Mouse (Mus musculus): ENCODE results near the gene Rxfp3. TPM values are rescaled to one million over a fixed set of nuclear protein-coding genes. Genes with fewer than 3 reads are reported as not detected.
"Not testable (repeated sequence)": the region's sequence is repeated elsewhere in the genome, so short reads cannot be mapped to it uniquely, and the experiment has no call there.

Gene Rxfp3
- total RNA-seq, 2 experiments from 2014 or later, result 3.1 TPM

DNA sequence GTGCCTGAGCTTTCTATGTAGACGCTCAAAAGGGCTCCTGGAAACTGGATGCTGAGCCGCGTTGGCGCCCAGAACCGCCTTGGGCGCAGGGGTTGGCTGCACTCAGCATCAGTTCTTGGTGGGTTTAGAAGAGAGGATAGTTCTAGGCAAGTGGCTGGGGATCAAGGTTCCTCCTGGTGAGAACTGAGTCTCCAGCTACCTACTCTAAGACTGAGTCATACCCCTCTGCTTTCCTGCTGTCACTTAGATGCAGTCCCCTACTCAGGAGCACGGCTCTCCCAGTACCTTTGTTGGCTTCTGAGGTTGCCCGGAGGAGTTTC lies 455 bp downstream of the Rxfp3 start:
- intact Hi-C loops (cut with DNase I), result loop anchor here (1.0 kb wide), 1 partner anchor 343 kb away; no protein-coding TSS in a partner anchor

DNA sequence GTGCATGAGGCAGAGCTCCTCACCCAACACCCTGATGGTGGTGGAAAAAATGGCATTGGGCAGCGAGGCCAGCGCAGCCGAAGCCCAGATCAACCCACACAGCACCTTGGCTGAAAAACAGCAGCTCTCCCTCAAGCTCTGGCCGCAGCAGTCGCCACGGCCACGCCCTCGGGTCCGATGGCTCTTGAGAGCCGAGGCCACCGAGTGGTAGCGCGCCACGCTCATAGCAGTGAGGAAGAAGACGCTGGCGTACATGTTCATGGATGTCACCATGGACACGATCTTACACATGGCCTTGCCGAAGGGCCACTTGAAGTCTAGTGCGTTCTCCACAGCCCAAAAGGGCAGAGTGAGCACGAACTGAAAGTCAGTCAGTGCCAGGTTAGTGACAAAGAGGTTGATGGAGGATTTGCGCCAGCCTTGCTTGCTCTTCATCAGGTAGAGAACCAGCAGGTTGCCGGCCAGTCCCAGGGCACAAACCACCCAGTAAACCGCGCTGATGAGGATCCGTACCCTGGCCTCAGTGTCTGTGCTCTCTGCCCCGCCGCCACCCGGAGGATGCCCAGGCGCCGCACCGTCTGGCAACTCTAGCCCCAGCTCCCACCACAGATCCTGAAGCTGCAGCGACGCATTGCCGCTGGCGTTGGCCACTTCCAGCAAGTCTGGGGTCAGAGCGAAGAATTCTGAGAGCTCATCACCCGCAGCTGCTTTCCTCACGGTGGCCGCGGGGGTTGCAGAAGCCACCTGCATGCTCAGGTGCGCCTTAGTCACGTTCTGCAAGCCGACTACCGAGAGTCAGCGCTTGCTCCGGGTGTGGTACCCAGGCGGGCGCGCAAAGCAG lies 1.0 kb downstream of the Rxfp3 start:
- intact Hi-C loops (cut with DNase I), result loop anchor here (1.0 kb wide), 1 partner anchor 344 kb away; no protein-coding TSS in a partner anchor
- peak in 1 of 2 experiments; percentile 8 for DNase-seq (ENCODE audit: low spot score in 2 of 2)

More for the DNA sequence above, 455 bp downstream of the Rxfp3 start:
- peak; percentile 19 to 30 for DNase-seq (ENCODE audit: low spot score in 2 of 2)

DNA sequence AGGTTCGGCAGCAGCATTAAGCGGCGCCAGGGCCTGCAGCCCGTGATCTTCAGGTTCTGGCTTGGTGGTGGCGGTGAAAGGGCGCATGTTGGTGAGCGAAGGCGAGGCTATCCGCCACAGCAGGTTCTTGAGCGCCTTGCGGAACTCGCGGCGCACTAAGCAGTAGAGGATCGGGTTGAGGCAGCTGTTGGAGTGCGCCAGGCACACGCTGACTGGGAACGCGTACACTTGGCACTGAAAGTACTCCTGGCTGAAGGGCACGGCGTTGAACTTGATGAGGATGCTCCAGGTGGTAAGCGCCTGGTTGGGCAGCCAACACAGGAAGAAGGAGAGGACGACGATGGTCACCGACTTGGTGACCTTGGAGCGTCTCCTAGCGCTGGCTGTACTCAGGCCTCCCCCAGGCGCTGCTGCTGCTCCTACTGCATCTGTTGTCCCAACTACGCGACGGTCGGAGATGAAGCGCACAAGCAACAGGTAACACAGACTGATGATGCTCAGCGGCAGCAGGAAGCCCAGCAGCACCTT lies 1.8 kb downstream of the Rxfp3 start:
- intact Hi-C loops (cut with DNase I), result no loop called here
- peak; percentile 11 to 18 for DNase-seq (ENCODE audit: low spot score in 2 of 2)

DNA sequence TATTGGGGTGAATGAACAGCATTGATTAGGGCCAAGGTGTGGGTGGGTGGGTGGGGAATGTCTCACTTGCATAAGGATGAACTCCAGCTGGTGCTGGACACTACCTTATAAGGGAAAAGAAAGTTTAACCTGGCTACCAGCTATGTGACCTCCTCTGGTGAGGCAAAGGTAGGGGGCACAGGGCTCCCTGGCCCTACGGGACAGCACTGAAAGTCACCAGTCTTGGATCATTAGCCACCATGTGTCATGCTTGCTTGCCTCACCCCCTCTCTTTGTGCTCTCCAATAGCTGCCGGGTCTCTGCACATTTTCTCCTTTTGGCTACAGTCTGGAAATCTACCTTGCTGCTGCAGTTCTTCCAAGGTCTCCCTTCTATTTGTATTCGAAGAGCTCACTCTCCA lies 7.6 kb downstream of the Rxfp3 start:
- intact Hi-C loops (cut with DNase I), result no loop called here
- no peak for DNase-seq (ENCODE audit: low spot score in 2 of 2)

DNA sequence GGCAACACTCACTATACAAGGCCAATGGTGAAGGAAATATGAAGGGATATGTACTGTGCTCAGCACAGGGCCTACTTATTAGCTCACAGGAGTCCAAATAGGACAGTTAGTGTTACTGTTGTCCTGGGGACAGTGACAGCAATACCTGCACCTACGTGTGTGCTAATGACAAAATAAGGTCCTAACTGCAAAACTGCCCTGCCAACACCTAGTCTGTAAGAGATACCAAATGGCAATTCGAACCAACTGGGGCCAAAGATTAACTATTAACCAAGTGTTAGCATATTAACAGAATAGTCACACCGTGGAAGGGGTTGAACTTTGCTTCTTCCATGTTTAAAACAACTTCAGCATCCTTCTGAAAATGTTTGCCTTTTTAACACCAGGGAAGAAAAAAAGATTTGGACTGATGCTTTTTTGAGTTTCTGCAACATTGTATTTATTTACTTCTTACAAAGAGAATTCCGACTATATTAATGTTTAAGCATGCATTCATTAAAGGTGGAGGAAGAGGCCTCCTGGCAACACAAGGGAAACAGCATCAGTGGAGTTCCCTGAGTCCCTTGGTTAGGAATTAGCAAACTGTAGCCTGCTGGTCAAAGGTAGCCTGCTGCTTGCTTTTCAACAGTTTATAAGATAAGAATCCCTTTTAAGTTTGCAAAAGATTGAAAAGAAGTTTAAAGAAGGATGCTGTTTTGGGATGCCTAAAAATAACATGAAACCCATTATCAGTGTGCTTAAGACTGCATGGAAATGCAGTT lies 10.8 kb downstream of the Rxfp3 start:
- DNase-seq (ENCODE audit: low spot score in 2 of 2), result no peak
- intact Hi-C loops (cut with DNase I), result no loop called here

DNA sequence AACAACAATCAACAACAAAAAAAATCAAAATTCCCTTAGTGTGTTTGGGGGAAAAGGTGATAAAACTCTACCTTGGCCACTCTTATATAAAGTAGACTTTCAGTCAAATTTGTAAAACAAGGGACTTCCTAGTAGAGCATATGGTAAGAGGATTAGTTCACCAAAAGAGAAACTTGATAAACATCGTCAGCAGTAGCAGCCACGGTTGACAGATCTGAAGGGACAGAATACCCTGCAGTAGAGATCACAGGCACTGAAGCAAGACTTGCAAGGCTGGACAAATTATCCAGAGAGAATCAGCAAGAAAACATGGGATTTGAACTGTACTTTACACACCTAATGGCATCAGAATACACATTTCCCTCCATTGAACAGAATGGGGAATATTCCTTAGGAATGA lies 22.9 kb downstream of the Rxfp3 start:
- intact Hi-C loops (cut with DNase I), result no loop called here
- no peak for DNase-seq (ENCODE audit: low spot score in 2 of 2)

DNA sequence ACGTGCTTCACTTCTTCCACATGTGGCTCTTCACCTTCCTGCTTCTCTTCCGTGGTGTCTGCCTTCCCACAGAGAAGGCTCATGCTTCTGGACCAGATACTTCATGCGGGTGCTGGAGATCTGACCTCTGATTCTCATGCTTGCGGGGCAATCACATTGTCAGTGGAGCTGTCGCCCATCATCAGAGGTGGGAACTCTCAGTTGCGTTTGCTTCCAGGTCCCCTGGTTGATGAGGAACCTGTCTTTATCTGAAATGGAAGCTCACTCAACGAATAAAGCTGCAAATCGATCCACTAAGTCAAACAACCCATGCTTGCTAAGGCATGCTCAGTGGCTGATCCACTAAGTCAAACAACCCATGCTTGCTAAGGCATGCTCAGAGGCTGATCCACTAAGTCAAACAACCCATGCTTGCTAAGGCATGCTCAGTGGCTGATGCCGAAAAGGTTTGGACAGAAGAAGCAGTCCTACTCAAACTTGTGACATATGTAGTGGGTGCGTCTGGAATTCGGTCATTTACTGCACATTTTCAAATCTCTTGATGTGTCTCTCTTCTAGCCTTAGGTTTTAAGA lies 26.7 kb downstream of the Rxfp3 start:
- intact Hi-C loops (cut with DNase I), result no loop called here
- DNase-seq (ENCODE audit: low spot score in 2 of 2), result no peak

DNA sequence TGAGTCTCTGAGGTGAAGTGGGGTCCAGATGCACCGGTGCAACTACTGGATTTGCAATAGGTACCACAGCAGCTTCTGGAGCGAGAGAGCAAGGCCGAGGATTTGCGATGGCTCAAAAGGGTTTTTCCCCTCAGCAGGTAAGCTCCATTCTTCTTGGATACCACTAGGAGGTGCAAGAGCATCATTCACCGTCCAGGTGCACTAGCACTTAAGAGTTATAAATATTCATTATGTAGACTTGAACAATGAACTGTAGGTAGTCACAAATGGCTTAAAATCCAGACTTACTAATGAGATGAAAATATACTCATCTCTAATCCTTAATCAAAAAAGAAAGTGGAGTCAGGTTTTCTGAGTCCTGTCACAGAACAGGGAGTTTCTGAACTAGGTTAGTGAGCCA lies 29.0 kb downstream of the Rxfp3 start:
- peak in 1 of 2 experiments; percentile 24 for DNase-seq (ENCODE audit: low spot score in 2 of 2)
- intact Hi-C loops (cut with DNase I), result loop anchor here (10.0 kb wide), 1 partner anchor 1596 kb away; no protein-coding TSS in a partner anchor

DNA sequence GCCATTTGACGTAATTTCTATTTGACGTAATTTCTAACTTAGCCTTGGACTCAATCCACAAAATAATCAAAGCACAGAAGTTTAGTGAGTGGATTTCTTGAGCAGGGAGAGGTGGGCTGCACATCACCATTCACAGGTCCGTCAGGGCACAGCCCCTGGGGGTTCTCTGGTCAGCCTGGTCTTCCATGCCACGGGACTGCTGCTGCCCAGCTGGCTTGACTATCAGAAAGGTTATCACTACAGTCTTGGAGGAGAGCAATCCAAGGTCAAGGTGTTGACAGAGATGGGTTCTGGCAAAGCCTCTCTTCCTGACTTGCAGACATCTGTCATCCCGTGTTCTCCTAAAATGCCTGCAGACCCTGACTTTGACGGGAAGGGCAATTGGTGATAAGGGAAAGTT lies 33.1 kb downstream of the Rxfp3 start:
- no peak for DNase-seq (ENCODE audit: low spot score in 2 of 2)
- intact Hi-C loops (cut with DNase I), result loop anchor here (10.0 kb wide), 1 partner anchor 1600 kb away; no protein-coding TSS in a partner anchor

DNA sequence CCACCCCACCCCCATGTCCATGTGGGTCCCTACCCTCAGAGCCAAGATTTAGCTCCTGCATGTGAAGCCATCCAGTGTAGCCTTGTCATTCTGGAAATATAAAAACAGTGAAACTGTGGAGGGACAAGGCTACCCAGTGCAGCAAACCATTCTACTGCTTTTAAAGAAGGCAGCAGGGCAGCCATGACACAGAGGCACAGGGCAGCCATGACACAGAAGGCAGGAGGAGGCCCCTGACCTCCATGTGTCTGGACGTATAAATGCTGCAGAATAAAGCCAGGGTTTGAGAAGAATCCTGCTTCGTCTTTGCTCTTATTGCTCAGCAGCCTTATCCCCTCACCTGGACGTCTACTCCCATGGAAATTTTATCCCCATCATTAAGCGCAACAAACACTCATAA lies 34.0 kb downstream of the Rxfp3 start:
- DNase-seq (ENCODE audit: low spot score in 2 of 2), result no peak
- intact Hi-C loops (cut with DNase I), result loop anchor here (10.0 kb wide), 1 partner anchor 1601 kb away; no protein-coding TSS in a partner anchor

DNA sequence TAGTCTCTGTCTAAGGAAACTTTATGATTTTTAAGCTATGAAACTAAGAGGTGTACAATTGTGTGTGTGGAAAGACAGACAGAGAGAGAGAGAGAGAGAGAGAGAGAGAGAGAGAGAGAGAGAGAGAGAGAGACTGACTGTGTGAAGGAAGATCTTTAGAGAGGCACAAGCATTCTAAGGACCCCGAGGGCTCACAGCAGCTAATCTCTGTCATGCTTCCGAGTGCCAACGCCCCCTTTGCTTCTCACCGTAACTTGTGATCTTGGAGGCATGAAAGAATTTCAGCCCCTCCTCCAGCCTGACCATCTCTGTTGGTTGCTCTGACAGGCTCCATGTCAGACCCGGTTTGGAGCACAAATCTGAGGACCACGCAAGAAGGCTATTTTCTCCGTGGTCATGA lies 37.4 kb downstream of the Rxfp3 start, which contains the start of gene Slc45a2:
TSS of gene Slc45a2 (plus strand) at position 301 of the 400 bp plus-strand sequence.
- no peak for DNase-seq (ENCODE audit: low spot score in 2 of 2)

DNA sequence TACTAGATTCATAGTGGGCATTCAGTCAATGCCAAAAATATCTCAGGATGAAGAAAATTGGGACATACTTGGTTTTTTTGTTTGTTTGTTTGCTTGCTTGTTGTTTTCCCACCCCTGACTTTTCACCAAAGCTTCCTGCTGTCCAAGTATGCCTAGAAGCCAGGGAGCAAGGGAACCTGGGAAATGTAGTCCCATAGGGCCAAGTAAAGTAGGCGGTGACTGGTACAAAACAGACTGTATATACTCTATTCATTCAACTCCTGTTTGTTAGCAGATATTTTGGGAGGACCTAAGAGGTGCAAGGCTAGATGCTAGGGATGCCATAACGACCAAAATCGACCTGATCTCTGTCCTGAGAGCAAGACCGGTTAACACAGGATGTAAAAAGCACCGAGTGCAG lies 38.0 kb downstream of the Rxfp3 start:
- intact Hi-C loops (cut with DNase I), result loop anchor here (10.0 kb wide), 1 partner anchor 1605 kb away; no protein-coding TSS in a partner anchor
- peak in 1 of 2 experiments; percentile 11 for DNase-seq (ENCODE audit: low spot score in 2 of 2)

More for the DNA sequence above, 37.4 kb downstream of the Rxfp3 start, which contains the start of gene Slc45a2:
- intact Hi-C loops (cut with DNase I), result loop anchor here (10.0 kb wide), 1 partner anchor 1604 kb away; no protein-coding TSS in a partner anchor

DNA sequence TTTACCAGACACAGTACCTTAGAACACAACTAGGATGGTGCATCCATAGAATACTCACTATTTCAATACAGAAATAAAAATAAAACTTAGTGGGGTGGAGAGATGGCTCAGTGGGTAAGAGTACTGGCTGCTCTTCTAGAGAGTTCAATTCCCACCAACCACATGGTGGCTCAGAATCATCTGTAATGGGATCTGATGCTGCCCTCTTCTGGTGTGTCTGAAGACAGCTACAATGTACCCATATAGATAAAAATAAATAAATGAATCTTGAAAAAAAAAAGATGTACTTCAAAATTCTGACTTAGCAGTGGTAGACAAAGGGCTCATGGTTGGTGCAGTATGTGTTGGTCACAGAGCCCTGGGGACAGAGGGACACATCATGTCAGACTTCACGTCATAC lies 46.2 kb downstream of the Rxfp3 start:
- intact Hi-C loops (cut with DNase I), result no loop called here
- DNase-seq (ENCODE audit: low spot score in 2 of 2), result no peak

DNA sequence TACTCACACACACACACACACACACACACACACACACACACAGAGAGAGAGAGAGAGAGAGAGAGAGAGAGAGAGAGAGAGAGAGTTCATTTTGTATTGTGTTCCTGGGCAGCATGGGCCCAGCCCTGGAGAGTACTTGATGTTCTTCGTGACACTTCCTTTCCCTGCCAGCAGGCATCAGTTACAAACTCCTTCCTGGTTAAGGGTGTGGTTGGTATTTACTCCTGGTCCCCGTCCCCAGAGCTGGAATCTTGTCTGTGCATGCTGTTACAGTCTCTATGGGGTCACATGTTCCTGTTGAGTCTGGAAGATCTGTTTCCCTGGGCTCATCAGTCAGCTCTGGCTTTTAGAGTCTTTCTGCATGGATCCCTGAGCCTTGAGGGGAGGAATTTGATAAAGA lies 47.4 kb downstream of the Rxfp3 start:
- intact Hi-C loops (cut with DNase I), result no loop called here
- DNase-seq (ENCODE audit: low spot score in 2 of 2), result no peak

DNA sequence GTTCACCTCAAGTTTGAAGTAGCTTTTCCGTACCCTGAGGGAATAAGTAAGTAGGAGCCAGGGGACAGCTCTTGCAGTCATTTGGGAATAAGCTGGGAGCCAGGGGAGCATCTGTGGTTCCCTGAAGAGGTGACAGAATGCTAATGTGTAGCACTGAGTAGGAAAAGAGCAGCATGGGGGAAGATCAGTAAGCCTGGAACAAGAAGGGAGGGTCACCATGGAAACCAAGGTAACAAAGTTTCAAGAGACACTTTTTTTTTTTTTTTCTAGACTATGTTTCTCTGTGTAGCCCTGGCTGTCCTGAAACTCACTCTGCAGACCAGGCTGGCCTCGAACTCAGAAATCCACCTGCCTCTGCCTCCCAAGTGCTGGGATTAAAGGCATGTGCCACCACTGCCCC lies 51.3 kb downstream of the Rxfp3 start:
- intact Hi-C loops (cut with DNase I); DNase-seq (ENCODE audit: low spot score in 2 of 2): not testable (repeated sequence)

DNA sequence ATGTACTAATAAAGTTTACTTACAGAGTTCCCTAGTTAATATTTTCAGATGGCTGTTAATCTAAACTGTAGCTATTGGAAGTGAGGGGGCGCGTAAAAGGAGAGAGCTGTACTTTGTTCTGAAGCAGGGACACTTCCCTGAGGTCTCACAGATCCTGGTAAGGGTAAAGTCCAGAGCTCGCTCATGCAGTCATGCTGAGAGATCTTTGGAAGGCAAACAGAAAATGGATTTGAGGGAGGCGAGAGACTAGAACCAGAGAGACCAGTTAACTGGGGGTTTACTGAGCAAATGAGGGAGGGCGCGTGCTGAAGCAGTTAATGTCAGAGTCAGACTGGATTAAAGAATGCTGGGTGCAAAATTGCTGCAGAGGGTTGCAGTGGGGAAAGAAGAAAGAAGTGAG lies 52.0 kb downstream of the Rxfp3 start:
- intact Hi-C loops (cut with DNase I), result no loop called here
- no peak for DNase-seq (ENCODE audit: low spot score in 2 of 2)

All from left cerebral cortex, postnatal 25 days (tissue).